Mouse (Mus musculus): ENCODE results near the gene Dnal4. TPM values are rescaled to one million over a fixed set of nuclear protein-coding genes. Genes with fewer than 3 reads are reported as not detected.

Dnal4 gene
- polyA plus RNA-seq, 2 experiments = 60.9 to 70.2 TPM

GRCm38 (mm10) chr15:79766586-79767071 is 11.0 kb downstream of the Dnal4 start:
- Histone ChIP-seq H3K4me2 (replicated peaks; ENCODE audit: low read depth, low read length, severe bottlenecking) (no peak overlapping the region), H3K36me3 (ENCODE audit: control insufficient read depth, insufficient read depth, low read length) (peaks cover 35% of the 10 kb centered on the region), H3K9me3 (ENCODE audit: control insufficient read depth, low read length) (no peaks in the 10 kb centered on the region), H3K27me3 (ENCODE audit: control insufficient read depth, insufficient read depth, low read length) (no peaks in the 10 kb centered on the region), H3K4me3 (replicated peaks; ENCODE audit: low read length) (no peak overlapping the region), H3K9ac (ENCODE audit: low read depth, low read length, severe bottlenecking) (no peak overlapping the region), H3K4me1 (ENCODE audit: control insufficient read depth, insufficient read depth, low read length) (peaks cover 9% of the 10 kb centered on the region), H3K27ac (replicated peaks; ENCODE audit: low read depth, low read length) (no peak overlapping the region)
- DNase-seq (ENCODE audit: low spot score) (no peak), ATAC-seq (ENCODE audit: low FRiP score, low read depth) (no peak)
- no peak for TF ChIP-seq POLR2A (IDR thresholded peaks at IDR 0.05; ENCODE audit: borderline replicate concordance, extremely low read depth, insufficient read depth, insufficient read length)
- WGBS = 85% methylated on average over 10 of the region's 10 CpGs

- H3K27ac ChIP-seq (replicated peaks; ENCODE audit: low read depth, low read length) = no peak overlapping the region
- no peaks in the 10 kb centered on the region for H3K27me3 ChIP-seq (ENCODE audit: control insufficient read depth, insufficient read depth, low read length)
- H3K4me3 ChIP-seq (replicated peaks; ENCODE audit: low read length) = no peak overlapping the region
- WGBS = 61% methylated on average over 9 of the region's 10 CpGs
- DNase-seq (ENCODE audit: low spot score) = no peak
- no peak overlapping the region for H3K9ac ChIP-seq (ENCODE audit: low read depth, low read length, severe bottlenecking)
- ATAC-seq (ENCODE audit: low FRiP score, low read depth) = no peak
- TF ChIP-seq POLR2A (IDR thresholded peaks at IDR 0.05; ENCODE audit: borderline replicate concordance, extremely low read depth, insufficient read depth, insufficient read length) = no peak
- H3K9me3 ChIP-seq (ENCODE audit: control insufficient read depth, low read length) = no peaks in the 10 kb centered on the region
- H3K4me2 ChIP-seq (replicated peaks; ENCODE audit: low read depth, low read length, severe bottlenecking) = no peak overlapping the region
- H3K4me1 ChIP-seq (ENCODE audit: control insufficient read depth, insufficient read depth, low read length) = peaks cover 9% of the 10 kb centered on the region
- peaks cover 38% of the 10 kb centered on the region for H3K36me3 ChIP-seq (ENCODE audit: control insufficient read depth, insufficient read depth, low read length)
Observed at GRCm38 (mm10) chr15:79766168-79766567, 11.5 kb downstream of the Dnal4 start.

- Histone ChIP-seq H3K27me3 (ENCODE audit: control insufficient read depth, insufficient read depth, low read length) (no peaks in the 10 kb centered on the region), H3K36me3 (ENCODE audit: control insufficient read depth, insufficient read depth, low read length) (peaks cover 40% of the 10 kb centered on the region), H3K4me2 (replicated peaks; ENCODE audit: low read depth, low read length, severe bottlenecking) (no peak overlapping the region), H3K9me3 (ENCODE audit: control insufficient read depth, low read length) (no peaks in the 10 kb centered on the region), H3K4me1 (ENCODE audit: control insufficient read depth, insufficient read depth, low read length) (0 out of 2 replicates have a peak, but pooled peaks cover under 1% of the 10 kb centered on the region), H3K4me3 (replicated peaks; ENCODE audit: low read length) (no peak overlapping the region), H3K27ac (replicated peaks; ENCODE audit: low read depth, low read length) (no peak overlapping the region), H3K9ac (ENCODE audit: low read depth, low read length, severe bottlenecking) (no peak overlapping the region)
- no peak for ATAC-seq (ENCODE audit: low FRiP score, low read depth)
- WGBS = 85% methylated on average over 2 of the region's 2 CpGs
- TF ChIP-seq POLR2A (IDR thresholded peaks at IDR 0.05; ENCODE audit: borderline replicate concordance, extremely low read depth, insufficient read depth, insufficient read length) = no peak
- no peak for DNase-seq (ENCODE audit: low spot score)
Observed at GRCm38 (mm10) chr15:79765361-79765760, 12.3 kb downstream of the Dnal4 start.

- no peak overlapping the region for H3K4me2 ChIP-seq (replicated peaks; ENCODE audit: low read depth, low read length, severe bottlenecking)
- WGBS = 72% methylated on average over 11 of the region's 11 CpGs
- H3K9ac ChIP-seq (ENCODE audit: low read depth, low read length, severe bottlenecking) = no peak overlapping the region
- no peaks in the 10 kb centered on the region for H3K9me3 ChIP-seq (ENCODE audit: control insufficient read depth, low read length)
- ATAC-seq (ENCODE audit: low FRiP score, low read depth) (no peak), DNase-seq (ENCODE audit: low spot score) (no peak)
- no peak overlapping the region for H3K27ac ChIP-seq (replicated peaks; ENCODE audit: low read depth, low read length)
- TF ChIP-seq POLR2A (IDR thresholded peaks at IDR 0.05; ENCODE audit: borderline replicate concordance, extremely low read depth, insufficient read depth, insufficient read length) = no peak
- H3K27me3 ChIP-seq (ENCODE audit: control insufficient read depth, insufficient read depth, low read length) = no peaks in the 10 kb centered on the region
- H3K4me3 ChIP-seq (replicated peaks; ENCODE audit: low read length) = no peak overlapping the region
- peaks cover 40% of the 10 kb centered on the region for H3K36me3 ChIP-seq (ENCODE audit: control insufficient read depth, insufficient read depth, low read length)
- no peaks in the 10 kb centered on the region for H3K4me1 ChIP-seq (ENCODE audit: control insufficient read depth, insufficient read depth, low read length)
Observed at GRCm38 (mm10) chr15:79764539-79765267, 12.9 kb downstream of the Dnal4 start.

DNA sequence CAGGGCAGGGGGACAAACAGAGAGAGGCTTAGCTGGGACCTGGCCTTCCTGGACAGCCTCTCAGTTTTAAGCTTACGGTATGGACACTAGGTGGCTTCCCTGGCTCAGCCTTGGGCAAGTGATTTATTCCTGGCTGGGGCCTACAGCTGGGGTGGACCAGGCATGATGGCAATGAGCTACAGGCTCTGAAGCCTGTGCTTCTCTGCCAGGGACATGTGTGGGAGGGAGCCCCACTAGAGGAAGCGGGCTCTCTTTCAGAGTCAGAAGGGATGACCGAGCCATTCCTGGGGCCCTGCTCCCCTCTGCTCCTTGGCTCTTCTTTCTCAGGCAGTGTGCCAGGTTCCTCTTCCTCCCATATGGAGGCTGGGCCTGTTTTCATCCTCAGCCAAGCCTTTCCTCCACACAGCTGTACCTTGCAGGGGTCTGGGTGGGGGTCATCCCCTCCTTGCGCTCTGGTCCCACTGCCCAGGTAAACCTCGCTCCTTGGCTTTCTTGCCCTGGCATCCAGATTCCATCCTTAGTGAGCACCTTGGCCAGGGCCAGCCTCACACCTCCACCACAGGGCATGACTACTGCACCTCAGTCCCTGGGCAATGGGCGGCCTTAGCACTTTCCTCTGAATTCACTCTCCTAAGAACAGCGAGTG is 13.9 kb downstream of the Dnal4 start:
- H3K27me3 ChIP-seq (ENCODE audit: control insufficient read depth, insufficient read depth, low read length) = no peaks in the 10 kb centered on the region
- ATAC-seq (ENCODE audit: low FRiP score, low read depth) (no peak), DNase-seq (ENCODE audit: low spot score) (no peak)
- no peak overlapping the region for H3K9ac ChIP-seq (ENCODE audit: low read depth, low read length, severe bottlenecking)
- peaks cover 40% of the 10 kb centered on the region for H3K36me3 ChIP-seq (ENCODE audit: control insufficient read depth, insufficient read depth, low read length)
- no peaks in the 10 kb centered on the region for H3K9me3 ChIP-seq (ENCODE audit: control insufficient read depth, low read length)
- H3K27ac ChIP-seq (replicated peaks; ENCODE audit: low read depth, low read length) = no peak overlapping the region
- H3K4me2 ChIP-seq (replicated peaks; ENCODE audit: low read depth, low read length, severe bottlenecking) = no peak overlapping the region
- whole genome bisulfite sequencing = 88% methylated on average over 7 of the region's 7 CpGs
- H3K4me3 ChIP-seq (replicated peaks; ENCODE audit: low read length) = no peak overlapping the region
- no peaks in the 10 kb centered on the region for H3K4me1 ChIP-seq (ENCODE audit: control insufficient read depth, insufficient read depth, low read length)
- no peak for TF ChIP-seq POLR2A (IDR thresholded peaks at IDR 0.05; ENCODE audit: borderline replicate concordance, extremely low read depth, insufficient read depth, insufficient read length)

Measured in limb, embryonic 14.5 days (tissue).